Mouse (Mus musculus) stomach, adult 2 months (tissue): ENCODE results near the gene Sult1b1. TPM values are rescaled to one million over a fixed set of nuclear protein-coding genes. Genes with fewer than 3 reads are reported as not detected.

ENCODE experiments used
- polyA plus RNA-seq: library from polyadenylated mRNA; depleted of rRNA; stranded (reverse); fragments of >200 nt; gene quantifications from 2 replicates; pipeline ENCODE4 v1.2.3, GENCODE M21; 2012; rRNA removed

Sult1b1 gene
- 0.52 and 0.95 TPM in 2 replicates for polyA plus RNA-seq

GRCm38 (mm10) chr5:87538111-87538510, at the start of gene Sult1b1:
TSS of gene Sult1b1 (minus strand) at chr5:87538195.

GRCm38 (mm10) chr5:87568845-87569244, 30.9 kb upstream of the Sult1b1 start, which contains the start of gene Sult1d1:
TSS of gene Sult1d1 (minus strand) at chr5:87569027.

GRCm38 (mm10) chr5:87490771-87491170, 47.2 kb downstream of the Sult1b1 start, which contains the start of gene Ugt2a1:
TSS of gene Ugt2a1 (minus strand) at chr5:87490871.

GRCm38 (mm10) chr5:87486706-87487105, 51.3 kb downstream of the Sult1b1 start, which contains the start of gene Gm43638:
TSS of gene Gm43638 (minus strand) at chr5:87486806.

GRCm38 (mm10) chr5:87482160-87482559, 55.8 kb downstream of the Sult1b1 start, which contains the start of gene Ugt2a2:
TSS of gene Ugt2a2 (minus strand) at chr5:87482260.

Other genes with a start within 250 kb of the Sult1b1 start
- gene Ugt2a3, start 201.0 kb downstream of the Sult1b1 start, polyA plus RNA-seq, result 0.11 and 0.24 TPM in 2 replicates
- gene Ugt2b38, start 114.0 kb downstream of the Sult1b1 start, polyA plus RNA-seq, result not detected in 2 replicates
- not detected in 2 replicates for gene Ugt2a2, start 55.9 kb downstream of the Sult1b1 start, polyA plus RNA-seq
- gene Gm43638, start 51.4 kb downstream of the Sult1b1 start, polyA plus RNA-seq, result not detected in 2 replicates
- not detected in 2 replicates for gene Ugt2a1, start 47.3 kb downstream of the Sult1b1 start, polyA plus RNA-seq
- gene Sult1d1, start 30.8 kb upstream of the Sult1b1 start, polyA plus RNA-seq, result 0.15 and 0.25 TPM in 2 replicates
- gene Sult1e1, start 53.4 kb upstream of the Sult1b1 start, polyA plus RNA-seq, result not detected in 2 replicates
- gene Csn1s1, start 128.0 kb upstream of the Sult1b1 start, polyA plus RNA-seq, result not detected in 2 replicates
- not detected in 2 replicates for gene Csn2, start 161.4 kb upstream of the Sult1b1 start, polyA plus RNA-seq
- not detected in 2 replicates for gene Csn1s2a, start 236.4 kb upstream of the Sult1b1 start, polyA plus RNA-seq